Mouse (Mus musculus): ENCODE data around the gene Sdhaf2. TPM values are rescaled to one million over a fixed set of nuclear protein-coding genes. Genes with fewer than 3 reads are reported as not detected.
A peak's percentile ranks its signal among the peaks of the same experiment; 100 is the strongest.

Sdhaf2 gene
- polyA plus RNA-seq, 1 experiment from 2014 or later = 67.6 TPM

- H3K36me3 ChIP-seq (replicated peaks; ENCODE audit: control insufficient read depth, insufficient read depth) = peaks cover 20% of the 10 kb centered on the region
- H3K4me2 ChIP-seq (replicated peaks) = no peak overlapping the region
- ATAC-seq (ENCODE audit: low FRiP score) = no peak
- DNase-seq (ENCODE audit: low spot score) = no peak
- H3K27ac ChIP-seq = no peak overlapping the region
- H3K9me3 ChIP-seq (ENCODE audit: control insufficient read depth, low read length) = no peaks in the 10 kb centered on the region
- H3K27me3 ChIP-seq (ENCODE audit: control insufficient read depth, insufficient read depth, low read length) = no peaks in the 10 kb centered on the region
- no peak overlapping the region for H3K4me3 ChIP-seq (replicated peaks; ENCODE audit: low read length)
- H3K4me1 ChIP-seq (replicated peaks; ENCODE audit: control insufficient read depth, insufficient read depth, low read length) = 0 out of 2 replicates have a peak, but pooled peaks cover 9% of the 10 kb centered on the region
- no peak overlapping the region for H3K9ac ChIP-seq
- WGBS = 42% methylated on average over 1 of the region's 1 CpGs
Observed at GRCm38 (mm10) chr19:10520355-10520754, 5.6 kb downstream of the Sdhaf2 start.

- H3K9ac ChIP-seq = no peak overlapping the region
- H3K27ac ChIP-seq = no peak overlapping the region
- H3K27me3 ChIP-seq (ENCODE audit: control insufficient read depth, insufficient read depth, low read length) = no peaks in the 10 kb centered on the region
- DNase-seq (ENCODE audit: low spot score) = no peak
- ATAC-seq (ENCODE audit: low FRiP score) = no peak
- no peak overlapping the region for H3K4me2 ChIP-seq (replicated peaks)
- 80% methylated on average over 6 of the region's 6 CpGs for WGBS
- peaks cover 63% of the 10 kb centered on the region for H3K36me3 ChIP-seq (replicated peaks; ENCODE audit: control insufficient read depth, insufficient read depth)
- H3K4me3 ChIP-seq (replicated peaks; ENCODE audit: low read length) = no peak overlapping the region
- H3K9me3 ChIP-seq (ENCODE audit: control insufficient read depth, low read length) = no peaks in the 10 kb centered on the region
- H3K4me1 ChIP-seq (replicated peaks; ENCODE audit: control insufficient read depth, insufficient read depth, low read length) = no peaks in the 10 kb centered on the region
Observed at GRCm38 (mm10) chr19:10510759-10511330, 15.1 kb downstream of the Sdhaf2 start.

GRCm38 (mm10) chr19:10502571-10502970, 23.4 kb downstream of the Sdhaf2 start:
- WGBS = 5% methylated on average over 4 of the region's 4 CpGs

GRCm38 (mm10) chr19:10500581-10500980, 25.4 kb downstream of the Sdhaf2 start:
- Histone ChIP-seq H3K4me2 (replicated peaks) (no peak overlapping the region), H3K27me3 (ENCODE audit: control insufficient read depth, insufficient read depth, low read length) (no peaks in the 10 kb centered on the region), H3K9ac (no peak overlapping the region), H3K36me3 (replicated peaks; ENCODE audit: control insufficient read depth, insufficient read depth) (peaks cover 52% of the 10 kb centered on the region), H3K9me3 (ENCODE audit: control insufficient read depth, low read length) (no peaks in the 10 kb centered on the region), H3K4me1 (replicated peaks; ENCODE audit: control insufficient read depth, insufficient read depth, low read length) (0 out of 2 replicates have a peak, but pooled peaks cover 2% of the 10 kb centered on the region), H3K27ac (no peak overlapping the region), H3K4me3 (replicated peaks; ENCODE audit: low read length) (no peak overlapping the region)
- WGBS = 96% methylated on average over 8 of the region's 8 CpGs
- DNase-seq (ENCODE audit: low spot score) = no peak
- ATAC-seq (ENCODE audit: low FRiP score) = no peak

More at GRCm38 (mm10) chr19:10502571-10502970, 23.4 kb downstream of the Sdhaf2 start:
- no peak overlapping the region for H3K27ac ChIP-seq
- peak; percentile 81 for DNase-seq (ENCODE audit: low spot score)
- H3K4me2 ChIP-seq (replicated peaks) = no peak overlapping the region
- H3K4me3 ChIP-seq (replicated peaks; ENCODE audit: low read length) = no peak overlapping the region
- no peak overlapping the region for H3K9ac ChIP-seq
- no peaks in the 10 kb centered on the region for H3K4me1 ChIP-seq (replicated peaks; ENCODE audit: control insufficient read depth, insufficient read depth, low read length)
- no peaks in the 10 kb centered on the region for H3K27me3 ChIP-seq (ENCODE audit: control insufficient read depth, insufficient read depth, low read length)
- H3K9me3 ChIP-seq (ENCODE audit: control insufficient read depth, low read length) = no peaks in the 10 kb centered on the region
- H3K36me3 ChIP-seq (replicated peaks; ENCODE audit: control insufficient read depth, insufficient read depth) = peaks cover 72% of the 10 kb centered on the region
- peak; percentile 73 for ATAC-seq (ENCODE audit: low FRiP score)

GRCm38 (mm10) chr19:10497512-10498160, 28.3 kb downstream of the Sdhaf2 start:
- no peak overlapping the region for H3K4me2 ChIP-seq (replicated peaks)
- WGBS = 64% methylated on average over 8 of the region's 8 CpGs
- DNase-seq (ENCODE audit: low spot score) (no peak), ATAC-seq (ENCODE audit: low FRiP score) (no peak)
- H3K9ac ChIP-seq = no peak overlapping the region
- peaks cover 30% of the 10 kb centered on the region for H3K36me3 ChIP-seq (replicated peaks; ENCODE audit: control insufficient read depth, insufficient read depth)
- H3K27me3 ChIP-seq (ENCODE audit: control insufficient read depth, insufficient read depth, low read length) = no peaks in the 10 kb centered on the region
- no peaks in the 10 kb centered on the region for H3K9me3 ChIP-seq (ENCODE audit: control insufficient read depth, low read length)
- H3K4me1 ChIP-seq (replicated peaks; ENCODE audit: control insufficient read depth, insufficient read depth, low read length) = 0 out of 2 replicates have a peak, but pooled peaks cover 2% of the 10 kb centered on the region
- H3K27ac ChIP-seq = no peak overlapping the region
- H3K4me3 ChIP-seq (replicated peaks; ENCODE audit: low read length) = no peak overlapping the region

GRCm38 (mm10) chr19:10496976-10497375, 29.0 kb downstream of the Sdhaf2 start:
- 0 out of 2 replicates have a peak overlapping the region, but pooled peaks have one; percentile 2 for H3K27ac ChIP-seq
- 70% methylated on average over 2 of the region's 2 CpGs for WGBS
- no peak for ATAC-seq (ENCODE audit: low FRiP score)

GRCm38 (mm10) chr19:10495670-10496069, 30.3 kb downstream of the Sdhaf2 start:
- no peak for DNase-seq (ENCODE audit: low spot score)

More at GRCm38 (mm10) chr19:10496976-10497375, 29.0 kb downstream of the Sdhaf2 start:
- no peaks in the 10 kb centered on the region for H3K27me3 ChIP-seq (ENCODE audit: control insufficient read depth, insufficient read depth, low read length)
- no peak overlapping the region; the same call in 1 of the 2 replicates for H3K9ac ChIP-seq
- no peak overlapping the region for H3K4me3 ChIP-seq (replicated peaks; ENCODE audit: low read length)
- peaks cover 25% of the 10 kb centered on the region for H3K36me3 ChIP-seq (replicated peaks; ENCODE audit: control insufficient read depth, insufficient read depth)
- DNase-seq (ENCODE audit: low spot score) = no peak
- H3K4me1 ChIP-seq (replicated peaks; ENCODE audit: control insufficient read depth, insufficient read depth, low read length) = 0 out of 2 replicates have a peak, but pooled peaks cover 2% of the 10 kb centered on the region
- no peaks in the 10 kb centered on the region for H3K9me3 ChIP-seq (ENCODE audit: control insufficient read depth, low read length)
- no peak overlapping the region for H3K4me2 ChIP-seq (replicated peaks)

GRCm38 (mm10) chr19:10486264-10486738, 39.6 kb downstream of the Sdhaf2 start:
- WGBS = 25% methylated on average over 9 of the region's 9 CpGs
- DNase-seq (ENCODE audit: low spot score) = peak; percentile 85
- H3K9ac ChIP-seq = no peak overlapping the region
- 0 out of 2 replicates have a peak, but pooled peaks cover 6% of the 10 kb centered on the region for H3K4me1 ChIP-seq (replicated peaks; ENCODE audit: control insufficient read depth, insufficient read depth, low read length)
- no peak overlapping the region for H3K27ac ChIP-seq
- no peaks in the 10 kb centered on the region for H3K36me3 ChIP-seq (replicated peaks; ENCODE audit: control insufficient read depth, insufficient read depth)
- no peak overlapping the region for H3K4me2 ChIP-seq (replicated peaks)
- H3K27me3 ChIP-seq (ENCODE audit: control insufficient read depth, insufficient read depth, low read length) = no peaks in the 10 kb centered on the region
- no peaks in the 10 kb centered on the region for H3K9me3 ChIP-seq (ENCODE audit: control insufficient read depth, low read length)
- H3K4me3 ChIP-seq (replicated peaks; ENCODE audit: low read length) = no peak overlapping the region
- peak; percentile 88 for ATAC-seq (ENCODE audit: low FRiP score)

More at GRCm38 (mm10) chr19:10495670-10496069, 30.3 kb downstream of the Sdhaf2 start:
- Histone ChIP-seq H3K9ac (no peak overlapping the region), H3K9me3 (ENCODE audit: control insufficient read depth, low read length) (no peaks in the 10 kb centered on the region), H3K4me3 (replicated peaks; ENCODE audit: low read length) (no peak overlapping the region), H3K27me3 (ENCODE audit: control insufficient read depth, insufficient read depth, low read length) (no peaks in the 10 kb centered on the region), H3K4me2 (replicated peaks) (no peak overlapping the region), H3K36me3 (replicated peaks; ENCODE audit: control insufficient read depth, insufficient read depth) (peaks cover 12% of the 10 kb centered on the region), H3K4me1 (replicated peaks; ENCODE audit: control insufficient read depth, insufficient read depth, low read length) (0 out of 2 replicates have a peak, but pooled peaks cover 2% of the 10 kb centered on the region), H3K27ac (no peak overlapping the region)
- ATAC-seq (ENCODE audit: low FRiP score) = no peak
- WGBS = 91% methylated on average over 1 of the region's 1 CpGs

- 25% methylated on average over 6 of the region's 6 CpGs for WGBS
- ATAC-seq (ENCODE audit: low FRiP score) = peak; percentile 53; the same call in 1 of the 2 replicates
Observed at GRCm38 (mm10) chr19:10482703-10483102, 43.2 kb downstream of the Sdhaf2 start, which contains the start of gene Ppp1r32. Ppp1r32 (minus strand) TSS chr19:10482928.

More at GRCm38 (mm10) chr19:10482703-10483102, 43.2 kb downstream of the Sdhaf2 start, which contains the start of gene Ppp1r32:
- peak; percentile 63 for DNase-seq (ENCODE audit: low spot score)
- no peaks in the 10 kb centered on the region for H3K36me3 ChIP-seq (replicated peaks; ENCODE audit: control insufficient read depth, insufficient read depth)
- no peak within 1 kb of the TSS for H3K4me3 ChIP-seq (replicated peaks; ENCODE audit: low read length)
- H3K27me3 ChIP-seq (ENCODE audit: control insufficient read depth, insufficient read depth, low read length) = no peaks in the 10 kb centered on the region
- H3K4me2 ChIP-seq (replicated peaks) = no peak within 1 kb of the TSS
- H3K4me1 ChIP-seq (replicated peaks; ENCODE audit: control insufficient read depth, insufficient read depth, low read length) = 0 out of 2 replicates have a peak, but pooled peaks cover 6% of the 10 kb centered on the region
- no peak within 1 kb of the TSS for H3K9ac ChIP-seq
- no peak within 1 kb of the TSS for H3K27ac ChIP-seq
- H3K9me3 ChIP-seq (ENCODE audit: control insufficient read depth, low read length) = no peaks in the 10 kb centered on the region

Data from hindbrain, embryonic 14.5 days (tissue).